Mouse (Mus musculus) embryo, embryonic 10 days (tissue): ENCODE results near the gene Olfr1346.
"Not testable (repeated sequence)": the region's sequence is repeated elsewhere in the genome, so short reads cannot be mapped to it uniquely, and the experiment has no call there.

Source experiments
- DNase-seq: peaks from one replicate; pipeline ENCODE4 v3.0.0-alpha.2; 2015; ENCODE audit warnings: low spot score

Gene Olfr1346

GRCm38 (mm10) chr7:6466951-6467350 lies at the start of gene Olfr1346:
TSS of gene Olfr1346 (plus strand) at chr7:6467101.
- DNase-seq: no peak

GRCm38 (mm10) chr7:6419894-6420293 lies 47.0 kb upstream of the Olfr1346 start:
- no peak for DNase-seq

- DNase-seq: no peak
These were observed 37.5 kb upstream of the Olfr1346 start for GRCm38 (mm10) chr7:6429381-6429780.

- peak; percentile 28 for DNase-seq
These were observed 36.6 kb upstream of the Olfr1346 start for GRCm38 (mm10) chr7:6430342-6430741.

GRCm38 (mm10) chr7:6438388-6438787 lies 28.5 kb upstream of the Olfr1346 start, which contains the start of gene Olfr1344:
TSS of gene Olfr1344 (plus strand) at chr7:6438688.
- DNase-seq: no peak

GRCm38 (mm10) chr7:6441173-6441572 lies 25.7 kb upstream of the Olfr1346 start:
- no peak for DNase-seq

- DNase-seq: no peak
These were observed 19.1 kb upstream of the Olfr1346 start for GRCm38 (mm10) chr7:6447771-6448170.

- no peak for DNase-seq
These were observed 11.0 kb upstream of the Olfr1346 start, which contains the start of gene Olfr1336 for GRCm38 (mm10) chr7:6455868-6456267. TSS of gene Olfr1336 (plus strand) at chr7:6456168.

GRCm38 (mm10) chr7:6456399-6456798 lies 10.5 kb upstream of the Olfr1346 start:
- peak; percentile 55 for DNase-seq

GRCm38 (mm10) chr7:6477633-6478032 lies 10.7 kb downstream of the Olfr1346 start:
- DNase-seq: not testable (repeated sequence)

GRCm38 (mm10) chr7:6486841-6487240 lies 19.9 kb downstream of the Olfr1346 start, which contains the start of gene Olfr5:
TSS of gene Olfr5 (minus strand) at chr7:6486941.
- no peak for DNase-seq

- DNase-seq: no peak
These were observed 32.8 kb downstream of the Olfr1346 start, which contains the start of gene Olfr1347 for GRCm38 (mm10) chr7:6499655-6500054. TSS of gene Olfr1347 (minus strand) at chr7:6499755.

GRCm38 (mm10) chr7:6508648-6509047 lies 41.7 kb downstream of the Olfr1346 start, which contains the start of gene Olfr1348:
TSS of gene Olfr1348 (minus strand) at chr7:6508748.
- DNase-seq: no peak

- DNase-seq: no peak
These were observed 54.8 kb downstream of the Olfr1346 start for GRCm38 (mm10) chr7:6521666-6522065.

- DNase-seq: no peak
These were observed 55.9 kb downstream of the Olfr1346 start, which contains the start of gene Olfr1349 for GRCm38 (mm10) chr7:6522850-6523249. TSS of gene Olfr1349 (minus strand) at chr7:6522950.

- DNase-seq: no peak
These were observed 58.1 kb downstream of the Olfr1346 start for GRCm38 (mm10) chr7:6525001-6525400.

GRCm38 (mm10) chr7:6526141-6526540 lies 59.2 kb downstream of the Olfr1346 start:
- DNase-seq: peak; percentile 18
